Mouse (Mus musculus): Measurements from ENCODE around the gene Cd163. TPM values are rescaled to one million over a fixed set of nuclear protein-coding genes. Genes with fewer than 3 reads are reported as not detected.

The Cd163 gene
- total RNA-seq, 4 experiments from 2014 or later = 3.6 to 7.2 (median 5.0) TPM

GRCm38 (mm10) chr6:124364328-124364727 lies 59.9 kb downstream of the Cd163 start:
- no peak for DNase-seq

- DNase-seq = no peak
These were observed 69.2 kb downstream of the Cd163 start for GRCm38 (mm10) chr6:124373584-124374206.

- no peak for DNase-seq
These were observed 70.2 kb downstream of the Cd163 start for GRCm38 (mm10) chr6:124374683-124375082.

- DNase-seq = no peak
These were observed 71.0 kb downstream of the Cd163 start for GRCm38 (mm10) chr6:124375435-124375884.

- no peak for DNase-seq
These were observed 71.9 kb downstream of the Cd163 start for GRCm38 (mm10) chr6:124376311-124376710.

- DNase-seq = no peak
These were observed 73.2 kb downstream of the Cd163 start for GRCm38 (mm10) chr6:124377494-124378255.

- DNase-seq = no peak
These were observed 74.9 kb downstream of the Cd163 start for GRCm38 (mm10) chr6:124379331-124379730.

Other genes starting within 250 kb of the Cd163 start
- not detected for gene Vmn2r27, start 72.8 kb upstream of the Cd163 start, total RNA-seq (2022)
- gene Pex5, start 110.4 kb downstream of the Cd163 start, total RNA-seq (2022) = 10 to 100 TPM; 62.0 to 95.7 (median 82.8) TPM
- gene Clstn3, start 160.1 kb downstream of the Cd163 start, total RNA-seq (2022) = 10 to 100 TPM; 55.0 to 89.1 (median 73.7) TPM
- 10 to 100 TPM; 28.1 to 44.4 (median 34.4) TPM for gene C1rl, start 188.5 kb downstream of the Cd163 start, total RNA-seq (2022)
- gene C1ra, start 207.7 kb downstream of the Cd163 start, total RNA-seq (2022) = 100 to 1,000 TPM in 2 of 4 experiments, 10 to 100 TPM in 2; 48.6 to 131 (median 88.7) TPM
- gene C1s1, start 237.7 kb downstream of the Cd163 start, total RNA-seq (2022) = 100 to 1,000 TPM in 1 of 4 experiments, 10 to 100 TPM in 3; 46.9 to 107 (median 72.7) TPM

Measured in adrenal gland, adult 8-10 months (tissue).